Mouse (Mus musculus) cerebellum, adult 9-10 months (tissue): ENCODE measurements around the gene Hcfc1.
A peak's percentile ranks its signal among the peaks of the same experiment; 100 is the strongest.

Source experiments
- DNase-seq: peaks from one replicate; pipeline ENCODE4 v3.0.0; 2022

Gene Hcfc1

DNA sequence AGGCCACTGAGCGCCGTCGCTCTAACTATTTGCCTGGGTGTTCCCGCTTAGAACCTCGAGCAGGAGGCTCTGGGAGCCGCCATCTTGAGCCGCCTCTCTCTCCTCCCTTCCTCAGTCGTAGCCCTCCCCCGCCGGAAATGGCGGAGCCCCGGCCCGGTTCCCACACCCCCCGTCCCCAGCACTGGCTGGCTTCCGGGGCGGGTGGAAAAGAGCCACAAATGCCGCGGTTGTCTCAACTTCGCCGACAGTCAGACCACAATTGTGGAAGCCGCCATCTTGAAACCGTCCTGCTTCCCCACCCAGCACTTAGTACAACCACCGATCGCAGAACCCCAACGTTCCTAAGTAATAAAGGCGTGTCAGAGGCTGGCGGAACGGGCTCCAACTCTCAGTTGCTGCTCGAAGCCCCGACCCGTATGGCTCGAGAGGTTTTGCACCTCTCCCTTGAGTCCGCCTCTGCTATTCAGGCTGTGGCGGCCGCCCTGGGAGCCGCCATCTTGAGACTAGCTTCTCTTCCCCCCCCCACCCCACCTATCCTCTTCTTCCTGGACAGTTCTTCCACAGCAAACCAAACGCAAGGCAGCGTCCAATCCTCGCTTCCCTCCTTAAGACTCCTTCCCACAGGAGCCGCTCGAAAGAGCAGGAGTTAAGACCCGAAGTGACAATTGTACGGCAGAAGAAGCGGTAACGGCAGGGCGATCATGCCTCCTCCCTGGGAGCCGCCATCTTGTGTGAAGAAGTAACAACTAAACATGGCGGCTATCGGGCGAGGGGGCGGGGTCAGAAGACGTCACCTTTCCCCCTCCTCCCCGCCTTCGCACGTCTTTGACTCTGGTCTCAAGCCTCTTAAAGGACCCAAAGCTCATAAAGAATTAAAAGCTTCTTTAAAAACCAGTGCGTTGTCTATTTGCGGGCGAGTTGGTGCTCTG is at the start of gene Hcfc1:
Gene Hcfc1 (minus strand): TSS at position 110 of the 929 bp plus-strand sequence.
- DNase-seq: peak; percentile 94

DNA sequence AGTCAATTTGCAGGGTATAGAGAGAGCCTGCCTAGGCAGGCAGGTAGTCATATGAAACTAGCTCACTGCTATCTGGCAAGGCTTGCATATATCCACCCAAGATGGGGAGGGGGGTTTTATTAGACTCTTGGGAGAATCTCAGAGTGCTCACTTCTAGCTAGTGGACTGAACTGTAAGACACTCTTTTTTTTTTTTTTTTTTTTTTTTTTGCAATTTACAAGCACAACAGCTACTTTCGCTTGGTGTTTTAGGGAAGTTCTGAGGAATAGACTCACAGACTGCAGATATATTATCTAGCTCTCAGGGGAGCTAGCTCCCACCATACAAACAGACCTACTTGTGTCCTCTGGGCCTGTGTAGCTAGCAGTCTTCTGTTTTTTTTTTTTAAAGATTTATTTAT is 48.4 kb upstream of the Hcfc1 start:
- DNase-seq: no peak

DNA sequence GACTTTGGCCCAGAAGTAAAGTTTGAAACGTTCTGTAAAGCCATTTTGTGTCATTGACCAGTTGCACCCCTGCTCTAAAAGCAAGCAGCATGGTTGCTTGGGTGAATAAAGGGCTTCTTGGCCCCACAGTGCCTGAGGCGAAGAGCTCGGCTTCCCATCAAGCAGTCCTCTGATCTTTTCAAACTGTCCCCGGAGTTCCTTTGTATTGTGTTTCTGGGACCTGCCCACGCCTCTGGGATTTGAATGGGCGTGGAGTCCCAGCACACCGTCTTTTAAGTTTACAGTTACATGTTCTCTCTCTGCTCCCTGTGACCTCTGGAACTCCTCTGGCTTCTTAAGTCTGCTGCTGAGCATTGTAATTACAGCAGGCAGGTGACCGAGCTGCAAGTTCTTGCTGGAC is 41.9 kb upstream of the Hcfc1 start:
- DNase-seq: no peak

DNA sequence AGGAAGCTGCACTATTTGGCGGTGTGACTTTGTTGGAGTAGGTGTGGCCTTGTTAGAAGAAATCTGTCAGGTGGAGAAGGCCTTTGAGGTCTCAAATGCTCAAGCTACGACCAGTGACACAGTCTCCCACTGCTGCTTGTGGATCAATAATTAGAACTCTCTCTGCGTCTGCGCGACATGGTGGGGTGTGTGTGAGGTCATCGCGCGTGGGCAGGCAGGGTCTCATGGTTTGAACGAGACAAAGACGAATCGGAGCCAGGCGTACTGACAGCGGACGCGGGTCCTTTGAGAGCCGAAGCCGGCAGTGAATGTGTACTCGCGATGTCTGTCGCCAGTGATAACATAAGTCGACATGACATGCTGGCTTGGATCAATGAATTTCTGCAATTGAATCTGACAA is 40.2 kb upstream of the Hcfc1 start:
- DNase-seq: no peak

DNA sequence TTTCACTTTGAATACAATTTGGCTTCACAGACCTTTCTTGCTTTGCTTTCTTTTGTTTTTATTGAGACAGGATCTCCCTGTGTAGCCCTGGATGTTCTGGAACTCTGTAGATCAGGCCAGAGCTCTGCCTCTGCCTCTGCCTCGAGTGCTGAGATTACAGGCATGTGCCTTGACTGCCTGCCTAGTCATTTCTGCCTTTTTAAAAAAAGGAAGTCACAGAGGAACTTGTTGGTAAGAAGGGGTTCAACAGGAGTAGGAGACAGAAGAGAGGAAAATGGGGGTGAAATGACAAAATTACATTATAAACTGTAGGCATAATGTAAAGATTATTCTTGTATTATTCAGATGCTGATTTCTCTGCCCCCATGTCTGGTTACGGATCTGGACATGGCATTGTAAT is 37.5 kb upstream of the Hcfc1 start:
- no peak for DNase-seq

DNA sequence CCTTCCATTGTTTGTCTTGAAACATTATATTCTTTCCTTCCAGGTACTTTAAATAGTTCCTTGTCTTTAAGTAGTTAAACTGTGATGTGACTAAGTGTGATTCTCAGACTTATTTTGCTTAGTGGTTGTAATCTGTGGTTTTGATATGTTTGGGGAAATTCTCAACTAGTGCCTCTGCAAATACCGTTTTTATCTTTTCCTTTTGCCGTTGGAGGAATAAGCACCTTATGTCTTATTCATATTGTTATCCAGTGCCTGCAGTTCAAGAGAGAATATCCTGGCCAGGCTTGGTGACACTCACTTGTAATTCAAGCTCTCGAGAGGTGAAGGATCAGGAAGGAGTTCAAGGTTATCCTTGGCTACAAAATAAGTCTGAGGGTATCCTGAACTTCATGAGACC is 34.9 kb upstream of the Hcfc1 start:
- DNase-seq: no peak

DNA sequence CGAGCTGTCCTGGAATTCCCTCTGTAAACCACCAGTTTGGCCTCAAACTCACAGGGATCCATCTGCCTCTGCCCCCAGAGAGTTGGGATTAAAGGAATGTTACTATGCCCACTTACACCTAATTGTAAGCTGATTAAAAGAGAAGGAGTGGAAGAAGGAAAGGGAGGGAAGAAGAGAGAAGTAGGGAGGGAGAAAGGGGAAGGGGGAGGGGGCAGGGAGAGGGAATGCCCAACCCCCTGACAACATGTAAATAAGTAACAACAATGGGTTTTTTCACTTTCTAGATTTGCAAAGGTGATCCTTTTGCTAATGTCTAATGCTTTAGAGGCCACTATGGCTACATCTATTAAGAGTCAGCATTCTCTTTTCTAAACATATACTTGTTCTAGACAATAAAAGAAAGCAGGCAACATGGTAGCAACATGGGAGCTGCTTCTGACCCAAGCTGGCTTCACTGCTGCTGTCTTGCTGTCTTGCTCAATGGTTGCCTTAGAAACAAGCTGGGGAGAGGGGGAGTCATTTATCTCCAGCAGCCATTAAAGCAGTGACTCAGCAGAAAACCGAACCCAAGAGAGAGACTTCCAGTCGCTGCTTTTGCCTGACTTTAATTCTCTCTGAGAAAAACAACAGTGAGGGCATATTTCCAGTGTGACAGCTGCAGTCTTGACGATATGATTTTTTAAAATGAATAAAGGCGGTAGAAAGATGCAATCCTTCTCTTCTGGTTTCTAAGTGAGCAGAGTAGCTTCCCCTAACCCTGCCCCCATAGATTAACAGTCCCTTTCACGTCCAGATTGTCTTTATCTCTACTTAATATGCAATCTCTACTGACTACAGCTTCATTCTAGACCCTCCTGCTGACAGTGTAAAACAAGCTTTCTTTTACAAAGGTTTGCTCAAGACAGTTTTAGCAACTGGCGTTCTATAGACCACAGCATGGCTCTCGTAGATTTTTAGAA is 33.0 kb upstream of the Hcfc1 start:
- no peak for DNase-seq

DNA sequence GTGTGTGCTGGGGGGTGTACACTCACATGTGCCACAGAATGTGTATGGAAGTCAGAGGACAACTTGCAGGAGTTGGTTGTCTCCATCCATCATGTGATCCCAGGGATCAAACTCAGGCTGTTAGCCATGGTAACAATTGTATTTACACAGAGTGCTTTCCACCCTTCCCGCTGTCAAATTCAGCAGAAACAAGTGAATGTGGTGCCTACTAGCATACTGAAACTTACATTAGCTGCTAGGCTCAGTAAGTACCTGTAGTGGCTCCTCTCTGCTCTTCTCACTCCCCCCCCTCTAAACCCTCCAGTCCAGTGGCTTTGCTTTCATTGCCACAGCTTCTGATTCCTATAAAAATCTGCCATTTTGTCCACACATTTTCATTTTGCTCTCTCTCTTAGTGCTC is 11.6 kb upstream of the Hcfc1 start:
- DNase-seq: no peak

DNA sequence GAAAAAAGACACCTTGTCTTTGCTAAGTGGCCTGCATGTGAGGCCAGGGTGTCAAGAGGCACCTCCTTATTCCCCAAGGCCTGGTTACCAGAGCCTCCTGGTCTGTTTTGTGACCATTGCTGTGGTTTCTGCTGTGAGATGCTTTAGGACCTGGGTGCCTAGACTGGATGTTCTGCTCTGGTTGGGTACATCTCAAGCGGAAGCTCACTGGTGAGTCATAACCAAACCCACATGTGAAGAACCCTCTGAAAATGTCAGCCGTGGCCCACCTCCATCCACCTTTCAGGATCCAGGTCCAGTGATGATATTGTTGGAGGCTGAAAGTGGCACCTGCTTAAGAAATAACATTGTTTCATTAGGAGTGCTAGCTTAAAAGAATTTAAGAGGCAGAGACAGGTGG is 10.1 kb upstream of the Hcfc1 start:
- no peak for DNase-seq

DNA sequence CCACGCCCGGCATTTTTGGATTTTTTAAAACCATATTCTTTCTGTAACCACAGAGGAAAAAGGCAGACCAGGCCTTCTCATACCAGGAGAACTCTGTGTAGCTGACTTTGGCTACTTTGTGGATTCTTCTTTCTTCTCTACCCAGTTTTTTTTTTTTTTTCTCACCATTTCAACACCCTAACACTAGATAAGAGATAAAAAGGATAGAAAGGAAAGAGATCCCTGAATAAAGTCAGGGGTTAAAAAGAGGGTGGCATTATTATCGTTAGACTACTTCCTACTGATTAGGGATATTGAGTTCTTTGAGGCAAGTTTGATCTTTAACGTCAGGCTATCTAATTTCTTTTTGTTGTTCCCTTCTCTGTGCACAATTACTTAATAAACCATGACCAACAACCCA is 6.6 kb upstream of the Hcfc1 start:
- DNase-seq: no peak

DNA sequence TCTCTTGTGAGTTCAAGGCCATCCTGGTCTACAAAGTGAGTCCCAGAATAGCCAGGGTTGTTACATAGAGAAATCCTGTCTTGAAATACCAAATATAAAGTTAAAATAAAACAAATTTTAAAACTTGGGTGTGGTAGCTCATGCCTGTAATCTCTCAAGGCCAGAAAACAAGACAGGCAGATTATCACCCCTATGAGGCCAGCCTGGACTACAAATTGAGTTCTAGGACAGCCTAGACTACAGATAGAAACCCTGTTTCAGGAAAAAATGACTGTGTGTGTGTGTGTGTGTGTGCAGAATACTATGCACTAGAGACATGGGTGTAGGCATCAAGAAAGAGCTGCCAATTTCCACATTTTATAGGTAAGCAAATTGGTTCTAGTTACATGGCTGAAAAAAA is 4.6 kb upstream of the Hcfc1 start:
- DNase-seq: no peak

DNA sequence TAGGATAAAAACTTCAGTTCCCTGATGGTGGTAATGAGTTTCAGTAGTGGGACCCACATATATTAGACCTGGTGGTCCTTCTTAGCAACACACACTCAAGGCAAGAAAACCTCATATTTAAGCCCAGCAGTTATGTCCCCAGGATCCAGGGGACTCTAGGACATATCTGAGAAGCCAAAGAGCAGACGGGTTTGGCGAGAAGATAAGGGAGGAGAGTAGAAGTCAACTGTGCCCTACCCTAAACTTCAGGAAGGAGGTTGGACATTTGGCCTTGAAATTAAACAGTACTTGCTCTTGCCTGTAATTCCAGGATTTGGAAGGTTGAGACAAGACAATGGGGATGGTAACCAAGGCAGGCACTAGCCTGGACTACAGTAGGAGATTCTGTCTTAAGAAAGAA is 3.6 kb upstream of the Hcfc1 start:
- DNase-seq: no peak

DNA sequence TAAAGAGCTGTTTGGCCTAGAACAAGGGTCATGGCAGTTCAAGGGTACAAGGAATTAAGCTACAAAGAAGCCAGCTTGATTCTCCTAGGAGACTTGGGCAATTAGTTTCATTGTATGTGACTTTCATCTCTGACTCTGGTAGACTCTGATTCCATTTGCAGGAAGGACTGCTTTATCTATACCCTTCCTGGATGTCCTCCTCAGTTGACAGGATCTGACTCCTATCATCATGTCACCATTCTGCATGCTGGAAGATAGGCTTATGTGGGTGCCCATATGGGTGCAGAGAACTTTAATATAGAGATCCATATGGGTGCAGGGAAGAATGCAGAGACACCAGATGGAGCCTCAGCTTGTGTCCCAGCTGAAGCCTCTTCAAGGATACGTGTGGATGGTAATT is 3.0 kb upstream of the Hcfc1 start:
- no peak for DNase-seq

DNA sequence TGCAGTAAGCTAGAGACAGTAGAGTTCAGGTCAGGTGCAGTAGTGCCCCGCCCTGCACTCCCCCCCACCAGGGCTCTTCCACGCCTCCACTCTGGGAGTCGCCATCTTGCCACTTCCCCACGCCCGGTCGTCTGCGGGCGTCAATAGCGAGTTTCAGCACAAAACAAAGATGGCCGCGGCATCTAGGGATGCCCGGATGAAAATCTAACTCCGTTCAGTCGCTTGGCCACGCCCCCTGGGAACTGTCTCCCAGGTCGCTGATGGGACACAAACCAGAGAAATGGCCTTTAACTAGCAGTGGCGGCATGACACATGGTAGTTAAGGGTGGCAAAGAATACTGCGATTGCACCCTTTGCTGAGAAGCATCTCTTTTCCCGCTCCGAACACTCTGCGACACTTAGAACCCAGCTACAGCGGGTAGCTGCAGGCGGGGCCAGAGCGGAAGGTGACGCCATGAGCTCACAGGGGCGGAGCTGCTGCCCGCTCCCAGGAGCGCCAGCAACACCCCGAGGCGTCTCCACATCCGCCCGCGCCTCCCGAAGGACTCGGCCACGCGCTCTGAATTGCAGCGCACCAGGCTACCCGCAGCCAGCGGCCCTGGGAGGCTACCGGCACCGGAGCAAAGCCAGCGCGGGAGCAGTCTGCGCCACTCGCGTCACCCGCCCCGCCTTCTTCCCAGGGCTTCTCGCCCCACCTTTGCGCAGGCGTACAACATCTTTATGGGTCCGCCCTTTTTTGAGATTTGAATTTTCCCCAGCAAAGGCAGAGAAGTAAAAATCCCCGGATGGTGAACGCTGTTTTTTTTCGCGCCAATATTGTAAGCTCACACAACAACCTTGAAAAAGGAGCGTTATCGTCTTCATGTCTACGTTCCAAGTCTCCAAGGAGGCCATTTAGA is 1.3 kb upstream of the Hcfc1 start:
- peak; percentile 94 for DNase-seq

DNA sequence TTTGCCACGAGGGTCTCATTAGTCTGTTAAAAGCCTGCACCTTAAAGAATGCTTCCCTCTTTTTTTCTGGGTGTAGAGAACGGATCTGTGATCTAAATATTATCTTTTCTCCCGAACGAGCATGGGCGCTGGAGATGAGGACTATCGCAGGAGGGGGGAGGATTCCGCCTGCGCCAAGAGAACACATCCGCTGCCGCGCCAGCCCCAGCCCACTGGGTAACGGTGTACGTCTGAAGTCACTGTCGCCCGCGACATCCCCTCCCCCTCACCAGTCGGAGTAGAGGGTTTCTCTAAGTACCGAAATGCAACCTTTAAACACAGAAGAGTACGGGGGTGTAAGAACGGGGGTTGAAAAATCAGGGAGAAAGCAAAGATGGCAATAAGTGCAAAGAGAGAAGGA is 850 bp downstream of the Hcfc1 start:
- DNase-seq: peak; percentile 65

DNA sequence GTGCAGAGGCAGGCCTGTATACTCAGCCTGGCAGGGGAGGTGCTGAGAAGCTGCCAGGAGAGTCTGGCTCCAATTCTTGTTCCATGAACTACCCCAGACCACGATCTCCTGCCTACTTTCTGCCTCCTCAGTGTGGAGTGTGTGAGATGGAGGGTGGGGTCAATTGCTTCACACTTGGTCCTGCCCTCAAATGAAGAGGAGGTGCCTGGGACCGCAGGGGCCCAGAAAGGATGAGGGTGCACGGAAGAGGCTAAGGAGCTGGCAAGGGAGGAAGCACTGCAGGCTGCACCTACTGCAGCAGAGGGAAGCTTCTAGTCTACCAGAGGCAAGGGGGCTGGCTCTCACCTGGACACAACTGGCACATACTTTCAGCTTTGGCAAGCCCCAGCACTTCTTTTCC is 1.8 kb downstream of the Hcfc1 start:
- no peak for DNase-seq

DNA sequence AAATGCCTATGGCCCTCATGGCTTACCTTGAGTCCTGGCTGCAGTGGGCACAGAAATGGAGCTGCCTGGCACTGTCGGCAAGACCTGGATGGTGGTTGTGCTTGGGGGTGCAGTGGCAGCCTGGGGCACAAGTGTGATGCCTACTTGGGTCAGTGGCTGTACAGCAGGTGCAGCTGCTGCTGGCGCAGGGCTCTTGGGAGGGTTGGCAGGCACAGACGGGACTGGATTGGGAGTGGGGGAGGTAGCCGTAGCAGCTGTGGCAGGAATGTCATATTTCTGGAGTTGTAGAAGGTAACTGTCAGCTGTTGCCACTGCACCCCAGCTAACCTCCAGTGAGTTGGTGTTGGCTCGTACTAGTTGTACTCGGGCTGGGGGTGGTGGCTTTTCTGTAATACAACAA is 11.2 kb downstream of the Hcfc1 start:
- no peak for DNase-seq

DNA sequence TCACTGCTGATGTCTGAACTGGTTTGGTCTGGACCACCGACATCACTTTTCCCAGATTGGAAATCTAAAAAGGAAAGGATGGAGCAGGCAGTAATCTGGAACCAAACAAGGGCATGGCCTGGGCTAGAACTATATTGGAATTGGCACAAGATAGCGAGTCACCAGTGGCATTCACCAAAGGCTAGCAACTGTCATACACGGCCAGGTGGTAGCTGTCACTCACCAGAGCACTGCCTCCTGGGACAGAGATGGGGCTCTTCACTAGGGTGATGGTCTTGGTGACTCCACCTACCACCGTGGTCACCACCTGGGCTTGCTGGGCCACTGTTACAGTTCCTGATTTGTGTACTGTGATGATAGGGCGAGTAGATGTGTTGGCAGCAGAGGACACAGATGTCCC is 13.6 kb downstream of the Hcfc1 start:
- DNase-seq: no peak

DNA sequence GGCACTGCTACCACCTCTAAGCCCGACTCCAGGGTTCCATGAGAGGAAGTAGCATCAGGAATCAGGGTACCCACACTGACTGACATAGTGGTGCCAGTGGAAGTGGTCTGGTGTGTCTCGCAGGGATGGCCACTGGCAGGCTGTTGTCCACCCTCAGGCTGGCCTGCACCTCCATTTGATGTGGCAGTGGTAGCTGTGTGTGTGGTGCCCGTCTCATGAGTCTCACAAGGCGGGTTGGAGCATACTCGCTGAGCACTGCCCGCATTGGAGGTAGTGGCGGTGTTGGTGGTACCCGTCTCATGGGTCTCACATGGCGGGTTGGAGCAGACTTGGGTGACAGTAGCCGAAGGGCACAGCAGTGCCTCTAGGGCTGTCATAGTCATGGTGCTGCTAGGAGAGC is 16.8 kb downstream of the Hcfc1 start:
- DNase-seq: no peak

DNA sequence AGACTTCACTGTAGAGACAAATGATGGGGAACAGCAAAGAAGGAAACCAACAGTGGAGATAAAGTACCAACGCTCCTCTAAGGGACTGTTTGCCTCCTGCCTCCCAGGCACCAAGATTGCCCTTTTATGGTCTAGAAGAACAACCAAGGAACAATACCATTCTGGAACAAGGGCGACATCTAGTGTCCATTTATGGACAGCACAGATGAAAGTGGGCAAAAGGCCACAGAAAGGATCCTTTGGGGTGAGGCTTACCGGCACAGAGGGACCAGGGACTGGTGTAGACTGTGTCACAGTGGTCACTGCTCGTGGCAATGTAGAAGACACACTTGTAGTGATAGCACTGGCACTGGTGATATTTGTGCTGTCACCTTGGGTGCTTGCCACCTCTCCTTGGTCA is 17.5 kb downstream of the Hcfc1 start:
- peak; percentile 85 for DNase-seq

DNA sequence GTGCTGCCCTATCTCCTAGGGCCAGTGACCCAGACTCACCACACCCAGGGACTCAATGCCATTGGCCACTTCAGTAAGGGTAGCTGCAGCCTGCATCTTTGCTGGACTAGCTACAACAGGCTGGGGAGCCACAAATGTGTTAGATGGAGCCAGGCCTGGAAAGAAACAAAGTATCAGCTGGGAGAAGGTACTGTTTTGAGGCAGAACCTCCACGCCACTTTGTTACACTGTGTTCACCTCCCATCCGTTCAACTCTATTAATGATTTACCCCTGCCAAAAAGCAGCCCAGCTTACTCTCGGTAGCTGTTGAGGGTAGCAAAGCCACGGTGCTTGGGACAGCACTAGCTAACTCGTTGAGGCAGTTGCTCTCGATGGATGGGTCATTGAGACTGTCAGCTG is 19.3 kb downstream of the Hcfc1 start:
- no peak for DNase-seq

DNA sequence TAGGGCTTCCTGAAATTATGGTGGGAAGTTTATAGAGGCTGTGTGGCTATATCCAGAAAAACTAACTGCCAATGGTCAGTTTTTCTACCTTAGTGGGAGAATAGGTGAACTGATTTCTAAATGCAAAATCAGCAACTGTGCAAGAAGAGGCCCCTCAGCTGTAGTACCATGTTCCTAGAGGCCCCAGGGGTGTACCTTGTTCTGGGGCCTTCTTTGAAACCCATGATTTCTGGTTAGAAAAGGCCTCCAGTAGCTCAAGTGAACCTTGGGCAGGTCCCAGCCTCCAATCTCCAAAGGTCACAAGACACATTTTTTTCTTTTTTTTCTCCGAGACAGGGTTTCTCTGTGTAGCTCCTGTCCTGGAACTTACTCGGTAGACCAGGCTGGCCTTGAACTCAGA is 23.9 kb downstream of the Hcfc1 start:
- DNase-seq: no peak

DNA sequence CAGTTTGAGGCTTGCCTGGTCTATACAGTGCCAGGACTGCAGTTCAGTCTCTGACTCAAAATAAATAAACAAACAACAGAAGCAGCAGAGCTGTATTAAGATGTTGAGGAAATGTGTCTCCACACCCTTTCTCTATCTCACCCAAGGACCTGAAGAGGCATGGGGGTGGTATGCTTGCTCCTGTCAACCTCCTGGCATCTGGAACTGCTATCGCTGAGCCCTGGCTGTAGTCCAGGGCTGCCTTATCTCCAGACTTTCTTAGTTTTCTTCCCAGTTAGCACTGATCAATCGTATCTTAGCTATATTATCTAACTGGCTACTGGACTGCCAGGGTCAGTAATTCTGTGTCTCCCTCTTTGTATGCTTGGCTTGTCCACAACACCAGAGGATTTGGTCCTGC is 24.3 kb downstream of the Hcfc1 start:
- no peak for DNase-seq
